Mouse (Mus musculus) ES-Bruce4 (cell line): ENCODE measurements around the gene Glb1. TPM values are rescaled to one million over a fixed set of nuclear protein-coding genes. Genes with fewer than 3 reads are reported as not detected.

Source experiments
- H3K27ac ChIP-seq: 2 replicates; pipeline ENCODE4 v1.5.1; 2012; ENCODE audit warnings: low read length, inconsistent platforms; ENCODE audit not compliant: insufficient read depth
- H3K27me3 ChIP-seq: 2 replicates; pipeline ENCODE4 v1.6.1; 2012; ENCODE audit warnings: mild to moderate bottlenecking, low read length, inconsistent platforms; ENCODE audit not compliant: control insufficient read depth, poor library complexity, insufficient read depth, severe bottlenecking
- H3K36me3 ChIP-seq: 2 replicates; pipeline ENCODE4 v1.6.1; 2012; ENCODE audit warnings: inconsistent platforms, mild to moderate bottlenecking, low read length, moderate library complexity; ENCODE audit not compliant: control insufficient read depth, poor library complexity, insufficient read depth, severe bottlenecking
- H3K4me1 ChIP-seq: one replicate; pipeline ENCODE4 v1.8.1; 2011; ENCODE audit warnings: low read length; ENCODE audit not compliant: control insufficient read depth, insufficient read depth
- H3K4me3 ChIP-seq: 2 replicates; pipeline ENCODE4 v1.5.1; 2011; ENCODE audit warnings: low read depth, mild to moderate bottlenecking, low read length
- H3K9ac ChIP-seq: 2 replicates; pipeline ENCODE4 v1.6.1; 2012; ENCODE audit warnings: low read depth, mild to moderate bottlenecking, inconsistent platforms; ENCODE audit not compliant: poor library complexity, severe bottlenecking
- H3K9me3 ChIP-seq: replicated peaks from 2 replicates; pipeline ENCODE4 v1.6.1; 2012; ENCODE audit warnings: mild to moderate bottlenecking, low read length, inconsistent platforms; ENCODE audit not compliant: control insufficient read depth, poor library complexity, insufficient read depth, severe bottlenecking
- CTCF ChIP-seq: IDR thresholded peaks from one replicate; pipeline ENCODE4 v1.8.1; 2011; ENCODE audit warnings: low read depth, low read length
- EP300 ChIP-seq: IDR thresholded peaks from 2 replicates; pipeline ENCODE4 v1.6.1; 2011; ENCODE audit warnings: low read depth, low read length; ENCODE audit not compliant: insufficient read depth
- POLR2A ChIP-seq: IDR thresholded peaks from one replicate; pipeline ENCODE4 v1.8.1; 2011; ENCODE audit warnings: low read length; ENCODE audit not compliant: insufficient read depth
- polyA plus RNA-seq: library from polyadenylated mRNA; stranded (reverse); fragments of >200 nt; gene quantifications from 2 replicates; pipeline ENCODE4 v1.2.4, GENCODE M21; 2011; ENCODE audit warnings: low read depth; ENCODE audit not compliant: missing spikeins, insufficient read depth, insufficient read length

Glb1 gene
- polyA plus RNA-seq, 1 experiment: 41.1 TPM

GRCm38 (mm10) chr9:114387086-114387485, 13.8 kb upstream of the Glb1 start:
- no peaks in the 10 kb centered on the region for H3K9me3 ChIP-seq
- H3K9ac ChIP-seq: no peak overlapping the region
- no peaks in the 10 kb centered on the region for H3K27me3 ChIP-seq
- 0 out of 2 replicates have a peak, but pooled peaks cover 2% of the 10 kb centered on the region for H3K36me3 ChIP-seq
- TF ChIP-seq EP300: no peak
- TF ChIP-seq CTCF: no peak
- TF ChIP-seq POLR2A: no peak
- H3K4me1 ChIP-seq: no peaks in the 10 kb centered on the region
- H3K4me3 ChIP-seq: no peak overlapping the region
- no peak overlapping the region for H3K27ac ChIP-seq

- H3K9ac ChIP-seq: no peak overlapping the region
- no peak overlapping the region for H3K4me3 ChIP-seq
- no peaks in the 10 kb centered on the region for H3K4me1 ChIP-seq
- no peaks in the 10 kb centered on the region for H3K9me3 ChIP-seq
- H3K27ac ChIP-seq: no peak overlapping the region
- TF ChIP-seq POLR2A (no peak), CTCF (no peak), EP300 (no peak)
- no peaks in the 10 kb centered on the region for H3K27me3 ChIP-seq
- no peaks in the 10 kb centered on the region for H3K36me3 ChIP-seq
These were observed 12.6 kb upstream of the Glb1 start for GRCm38 (mm10) chr9:114388288-114388687.

GRCm38 (mm10) chr9:114388701-114389370, 12.0 kb upstream of the Glb1 start:
- no peak for TF ChIP-seq CTCF
- no peak for TF ChIP-seq POLR2A
- TF ChIP-seq EP300: no peak
- H3K9me3 ChIP-seq: no peaks in the 10 kb centered on the region
- no peak overlapping the region for H3K9ac ChIP-seq
- no peaks in the 10 kb centered on the region for H3K4me1 ChIP-seq
- no peaks in the 10 kb centered on the region for H3K27me3 ChIP-seq
- no peak overlapping the region for H3K4me3 ChIP-seq
- H3K36me3 ChIP-seq: no peaks in the 10 kb centered on the region
- H3K27ac ChIP-seq: no peak overlapping the region

- Histone ChIP-seq H3K4me3 (peak overlapping the region; percentile 60), H3K4me1 (peaks cover under 1% of the 10 kb centered on the region), H3K27me3 (no peaks in the 10 kb centered on the region), H3K9ac (no peak overlapping the region), H3K9me3 (no peaks in the 10 kb centered on the region), H3K36me3 (no peaks in the 10 kb centered on the region), H3K27ac (no peak overlapping the region)
- TF ChIP-seq POLR2A (no peak), EP300 (no peak), CTCF (peak; percentile 34)
These were observed 11.4 kb upstream of the Glb1 start for GRCm38 (mm10) chr9:114389371-114389904.

- no peak for TF ChIP-seq CTCF
- TF ChIP-seq POLR2A: peak; percentile 68
- TF ChIP-seq EP300: 0 out of 2 replicates have a peak, but pooled peaks have one; percentile 34
- H3K27ac ChIP-seq: peak within 1 kb of the TSS; percentile 68
- no peaks in the 10 kb centered on the region for H3K36me3 ChIP-seq
These were observed 10.7 kb upstream of the Glb1 start, which contains the start of gene Crtap for GRCm38 (mm10) chr9:114389905-114390748. Gene Crtap, minus strand, starts transcription at chr9:114390675.

More at GRCm38 (mm10) chr9:114389905-114390748, 10.7 kb upstream of the Glb1 start, which contains the start of gene Crtap:
- peak within 1 kb of the TSS; percentile 82 for H3K9ac ChIP-seq
- peak within 1 kb of the TSS; percentile 91 for H3K4me3 ChIP-seq
- H3K27me3 ChIP-seq: no peaks in the 10 kb centered on the region
- no peaks in the 10 kb centered on the region for H3K9me3 ChIP-seq
- peaks cover 2% of the 10 kb centered on the region for H3K4me1 ChIP-seq
